Mouse (Mus musculus): ENCODE measurements around the gene Zbtb1. TPM values are rescaled to one million over a fixed set of nuclear protein-coding genes. Genes with fewer than 3 reads are reported as not detected.

Zbtb1 gene
- polyA plus RNA-seq, 1 experiment from 2014 or later: 8.7 TPM

DNA sequence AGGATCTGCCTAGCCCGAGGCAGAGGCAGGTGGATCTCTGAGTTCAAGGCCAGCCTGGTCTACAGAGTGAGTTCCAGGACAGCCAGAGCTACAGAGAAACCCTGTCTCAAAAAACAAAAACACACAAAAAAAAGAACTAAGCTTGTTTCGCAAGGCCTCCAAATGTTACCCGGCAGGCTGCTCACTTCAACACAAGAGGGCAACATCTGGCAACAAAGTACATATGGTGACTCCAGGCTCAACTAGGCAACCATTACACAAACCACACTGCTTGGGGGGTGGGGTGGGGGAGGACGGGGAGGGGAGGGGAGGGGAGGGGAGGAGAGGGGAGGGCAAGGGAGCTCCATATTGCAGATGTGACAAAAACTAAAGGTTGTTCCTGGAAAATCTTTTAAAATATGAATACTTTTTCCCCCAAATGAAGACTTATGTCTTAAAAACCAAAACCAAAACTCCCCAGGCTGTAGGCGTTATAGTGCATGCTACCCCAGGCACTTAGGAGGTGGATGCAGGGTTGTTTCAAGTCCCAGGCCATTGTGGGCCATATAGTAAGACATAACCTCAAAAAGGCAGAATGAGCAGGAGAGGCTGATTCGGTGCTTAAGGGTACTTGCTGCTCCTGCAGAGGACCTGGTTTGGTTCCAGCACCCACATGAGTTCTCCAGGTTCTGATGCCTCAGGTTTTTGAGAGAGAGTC is 24.2 kb upstream of the Zbtb1 start:
- Histone ChIP-seq H3K4me1 (ENCODE audit: control insufficient read depth, insufficient read depth, low read length) (no peaks in the 10 kb centered on the region), H3K27ac (ENCODE audit: low read length) (no peak overlapping the region), H3K4me2 (ENCODE audit: low read depth, low read length) (no peak overlapping the region), H3K27me3 (ENCODE audit: control insufficient read depth, insufficient read depth, low read length) (no peaks in the 10 kb centered on the region), H3K9ac (ENCODE audit: low read length) (no peak overlapping the region), H3K4me3 (replicated peaks; ENCODE audit: low read length) (no peak overlapping the region), H3K9me3 (replicated peaks; ENCODE audit: control insufficient read depth, low read length) (no peaks in the 10 kb centered on the region), H3K36me3 (ENCODE audit: control insufficient read depth, insufficient read depth, low read length) (no peaks in the 10 kb centered on the region)
- WGBS: 78% methylated on average over 5 of the region's 6 CpGs
- ATAC-seq (ENCODE audit: insufficient read depth, low FRiP score): no peak

GRCm38 (mm10) chr12:76349680-76350220 is 20.3 kb upstream of the Zbtb1 start:
- 83% methylated on average over 8 of the region's 8 CpGs for WGBS
- Histone ChIP-seq H3K27me3 (ENCODE audit: control insufficient read depth, insufficient read depth, low read length) (no peaks in the 10 kb centered on the region), H3K4me2 (ENCODE audit: low read depth, low read length) (no peak overlapping the region), H3K9me3 (replicated peaks; ENCODE audit: control insufficient read depth, low read length) (no peaks in the 10 kb centered on the region), H3K9ac (ENCODE audit: low read length) (no peak overlapping the region), H3K36me3 (ENCODE audit: control insufficient read depth, insufficient read depth, low read length) (peaks cover 3% of the 10 kb centered on the region; the same call in 1 of the 2 replicates), H3K27ac (ENCODE audit: low read length) (no peak overlapping the region), H3K4me1 (ENCODE audit: control insufficient read depth, insufficient read depth, low read length) (no peaks in the 10 kb centered on the region), H3K4me3 (replicated peaks; ENCODE audit: low read length) (no peak overlapping the region)
- ATAC-seq (ENCODE audit: insufficient read depth, low FRiP score): no peak

GRCm38 (mm10) chr12:76360868-76361267 is 9.2 kb upstream of the Zbtb1 start:
- Histone ChIP-seq H3K4me2 (ENCODE audit: low read depth, low read length) (no peak overlapping the region), H3K9ac (ENCODE audit: low read length) (no peak overlapping the region), H3K9me3 (replicated peaks; ENCODE audit: control insufficient read depth, low read length) (no peaks in the 10 kb centered on the region), H3K36me3 (ENCODE audit: control insufficient read depth, insufficient read depth, low read length) (no peaks in the 10 kb centered on the region), H3K27ac (ENCODE audit: low read length) (no peak overlapping the region), H3K4me3 (replicated peaks; ENCODE audit: low read length) (no peak overlapping the region), H3K4me1 (ENCODE audit: control insufficient read depth, insufficient read depth, low read length) (peaks cover 7% of the 10 kb centered on the region), H3K27me3 (ENCODE audit: control insufficient read depth, insufficient read depth, low read length) (no peaks in the 10 kb centered on the region)
- no peak for ATAC-seq (ENCODE audit: insufficient read depth, low FRiP score)
- 70% methylated on average over 1 of the region's 1 CpGs for WGBS

DNA sequence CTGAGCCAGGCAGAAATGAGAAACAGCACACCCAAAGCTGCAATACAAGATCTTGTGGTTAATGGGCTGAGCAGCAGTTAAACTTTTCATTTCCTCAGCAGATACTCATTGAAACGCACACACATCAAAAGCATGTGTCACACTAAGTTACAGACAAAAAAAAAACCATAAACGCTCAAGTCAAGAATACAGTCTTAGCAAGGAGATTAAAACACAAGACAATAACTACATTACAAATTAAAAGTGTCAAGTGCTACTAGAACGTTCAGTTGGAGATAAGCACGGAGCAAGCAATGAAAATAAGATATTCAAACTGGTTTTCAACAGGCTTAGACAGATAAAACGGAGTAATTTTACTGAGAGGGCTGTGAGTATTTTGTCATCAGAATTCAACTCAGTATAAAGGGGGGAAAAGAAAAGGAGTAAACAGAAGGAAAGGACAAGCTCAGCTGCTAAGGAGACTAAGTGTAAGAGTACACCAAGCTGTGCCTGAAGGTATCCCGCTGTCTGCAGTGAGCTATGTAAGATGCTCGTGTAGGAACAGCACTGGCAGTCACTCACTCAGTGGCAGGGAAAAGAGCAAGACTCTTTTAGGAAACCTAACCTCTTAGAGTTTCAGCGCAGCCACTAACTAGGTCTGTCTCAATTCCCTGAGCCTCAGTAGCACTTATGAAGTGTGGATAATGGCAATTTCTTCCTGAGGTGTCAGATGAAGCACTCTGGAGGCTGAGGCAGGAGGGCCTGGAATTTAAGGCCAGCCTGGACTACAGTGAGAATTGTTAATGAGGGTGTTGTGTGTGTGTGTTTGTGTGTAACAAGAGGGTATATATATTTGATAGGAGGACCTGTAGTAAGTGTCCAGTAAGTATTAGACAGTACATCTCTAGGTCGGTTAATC is 8.4 kb upstream of the Zbtb1 start:
- Histone ChIP-seq H3K9ac (ENCODE audit: low read length) (no peak overlapping the region), H3K36me3 (ENCODE audit: control insufficient read depth, insufficient read depth, low read length) (no peaks in the 10 kb centered on the region), H3K27me3 (ENCODE audit: control insufficient read depth, insufficient read depth, low read length) (no peaks in the 10 kb centered on the region), H3K4me2 (ENCODE audit: low read depth, low read length) (no peak overlapping the region), H3K9me3 (replicated peaks; ENCODE audit: control insufficient read depth, low read length) (no peaks in the 10 kb centered on the region), H3K4me3 (replicated peaks; ENCODE audit: low read length) (no peak overlapping the region), H3K4me1 (ENCODE audit: control insufficient read depth, insufficient read depth, low read length) (peaks cover 10% of the 10 kb centered on the region), H3K27ac (ENCODE audit: low read length) (no peak overlapping the region)
- ATAC-seq (ENCODE audit: insufficient read depth, low FRiP score): no peak
- WGBS: 60% methylated on average over 9 of the region's 9 CpGs

- no peaks in the 10 kb centered on the region for H3K36me3 ChIP-seq (ENCODE audit: control insufficient read depth, insufficient read depth, low read length)
- H3K9ac ChIP-seq (ENCODE audit: low read length): no peak overlapping the region
- H3K4me1 ChIP-seq (ENCODE audit: control insufficient read depth, insufficient read depth, low read length): peaks cover 16% of the 10 kb centered on the region
- no peak for ATAC-seq (ENCODE audit: insufficient read depth, low FRiP score)
- WGBS: 72% methylated on average over 9 of the region's 9 CpGs
- no peaks in the 10 kb centered on the region for H3K9me3 ChIP-seq (replicated peaks; ENCODE audit: control insufficient read depth, low read length)
- H3K4me2 ChIP-seq (ENCODE audit: low read depth, low read length): no peak overlapping the region
- H3K27ac ChIP-seq (ENCODE audit: low read length): no peak overlapping the region
- no peaks in the 10 kb centered on the region for H3K27me3 ChIP-seq (ENCODE audit: control insufficient read depth, insufficient read depth, low read length)
- no peak overlapping the region for H3K4me3 ChIP-seq (replicated peaks; ENCODE audit: low read length)
Measured at GRCm38 (mm10) chr12:76362303-76362676, 7.8 kb upstream of the Zbtb1 start.

DNA sequence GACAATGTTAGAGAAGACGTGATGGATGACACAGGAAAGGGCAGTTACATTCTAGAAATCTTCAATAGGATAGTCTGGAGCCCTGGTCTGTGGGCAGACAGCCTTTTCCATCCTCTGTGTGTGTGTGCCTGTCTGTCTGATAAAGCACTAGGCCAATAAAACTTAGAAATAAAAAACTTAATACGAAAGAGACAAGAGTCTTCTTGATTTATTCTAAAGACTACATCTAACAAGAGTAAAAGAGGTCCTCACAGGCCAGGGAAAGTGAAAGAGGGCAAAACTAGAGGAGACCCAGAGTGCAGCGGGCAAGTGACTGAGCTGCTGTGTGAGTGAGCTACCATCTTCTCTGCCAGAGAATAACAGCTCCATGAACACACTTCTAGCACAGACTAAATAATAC is 3.8 kb upstream of the Zbtb1 start:
- Histone ChIP-seq H3K4me1 (ENCODE audit: control insufficient read depth, insufficient read depth, low read length) (peaks cover 29% of the 10 kb centered on the region), H3K27ac (ENCODE audit: low read length) (no peak overlapping the region), H3K4me2 (ENCODE audit: low read depth, low read length) (no peak overlapping the region), H3K27me3 (ENCODE audit: control insufficient read depth, insufficient read depth, low read length) (no peaks in the 10 kb centered on the region), H3K36me3 (ENCODE audit: control insufficient read depth, insufficient read depth, low read length) (no peaks in the 10 kb centered on the region), H3K9ac (ENCODE audit: low read length) (no peak overlapping the region), H3K9me3 (replicated peaks; ENCODE audit: control insufficient read depth, low read length) (no peaks in the 10 kb centered on the region), H3K4me3 (replicated peaks; ENCODE audit: low read length) (no peak overlapping the region)
- ATAC-seq (ENCODE audit: insufficient read depth, low FRiP score): no peak
- 80% methylated on average over 3 of the region's 3 CpGs for WGBS

DNA sequence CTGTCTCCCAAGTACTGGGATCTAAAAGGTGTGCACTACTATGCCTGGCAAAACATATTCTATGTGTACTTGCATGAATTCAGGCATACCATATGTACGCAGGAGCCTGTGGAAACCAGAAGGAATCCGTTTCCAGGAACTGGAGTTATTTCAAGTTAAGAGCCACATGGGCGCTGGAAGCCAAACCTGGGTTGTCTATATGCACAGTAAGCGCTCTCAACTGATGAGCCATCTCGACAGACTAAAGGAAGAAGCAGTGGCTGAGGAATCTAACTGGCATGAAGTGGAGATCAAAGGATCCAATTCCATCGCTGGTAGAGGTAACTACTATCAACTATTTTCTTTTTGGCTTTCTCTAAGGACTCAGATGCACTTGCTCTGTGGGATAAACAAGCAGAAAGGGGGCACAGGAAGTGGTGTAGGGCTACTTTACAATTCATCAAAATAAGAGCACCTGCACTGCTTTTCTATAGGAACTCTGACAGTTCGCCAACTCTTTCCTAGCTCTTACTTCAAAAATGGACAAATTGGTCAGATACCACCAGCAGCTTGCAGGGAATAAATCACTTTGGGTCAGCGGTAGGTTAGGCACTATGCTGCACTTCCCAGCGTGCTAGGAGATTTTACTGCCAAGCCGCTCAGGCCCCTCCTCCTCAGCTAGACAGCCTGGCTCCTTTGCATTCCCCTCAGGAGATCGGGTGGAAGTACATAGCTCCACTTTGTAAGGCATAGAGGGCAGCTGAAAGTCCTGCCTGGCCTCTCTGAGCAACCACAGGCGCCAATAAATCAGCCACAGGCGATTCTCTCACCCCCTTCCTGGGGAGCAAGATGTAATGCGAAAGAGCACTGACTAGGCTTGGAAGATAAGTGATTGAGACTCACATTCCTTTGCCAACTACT is 2.7 kb upstream of the Zbtb1 start:
- peaks cover 33% of the 10 kb centered on the region for H3K4me1 ChIP-seq (ENCODE audit: control insufficient read depth, insufficient read depth, low read length)
- H3K4me3 ChIP-seq (replicated peaks; ENCODE audit: low read length): peak overlapping the region; percentile 96
- H3K9ac ChIP-seq (ENCODE audit: low read length): peak overlapping the region; percentile 100
- WGBS: 23% methylated on average over 14 of the region's 14 CpGs
- H3K36me3 ChIP-seq (ENCODE audit: control insufficient read depth, insufficient read depth, low read length): no peaks in the 10 kb centered on the region
- no peaks in the 10 kb centered on the region for H3K9me3 ChIP-seq (replicated peaks; ENCODE audit: control insufficient read depth, low read length)
- no peaks in the 10 kb centered on the region for H3K27me3 ChIP-seq (ENCODE audit: control insufficient read depth, insufficient read depth, low read length)
- peak overlapping the region; percentile 46 for H3K27ac ChIP-seq (ENCODE audit: low read length)
- peak overlapping the region; percentile 80 for H3K4me2 ChIP-seq (ENCODE audit: low read depth, low read length)
- no peak for ATAC-seq (ENCODE audit: insufficient read depth, low FRiP score)

GRCm38 (mm10) chr12:76368201-76368789 is 1.8 kb upstream of the Zbtb1 start:
- peak overlapping the region; percentile 100 for H3K27ac ChIP-seq (ENCODE audit: low read length)
- H3K4me1 ChIP-seq (ENCODE audit: control insufficient read depth, insufficient read depth, low read length): peaks cover 40% of the 10 kb centered on the region
- WGBS: 13% methylated on average over 9 of the region's 9 CpGs

More at GRCm38 (mm10) chr12:76368201-76368789, 1.8 kb upstream of the Zbtb1 start:
- no peak for ATAC-seq (ENCODE audit: insufficient read depth, low FRiP score)
- H3K36me3 ChIP-seq (ENCODE audit: control insufficient read depth, insufficient read depth, low read length): no peaks in the 10 kb centered on the region
- H3K4me3 ChIP-seq (replicated peaks; ENCODE audit: low read length): peak overlapping the region; percentile 96
- no peaks in the 10 kb centered on the region for H3K9me3 ChIP-seq (replicated peaks; ENCODE audit: control insufficient read depth, low read length)
- peak overlapping the region; percentile 100 for H3K9ac ChIP-seq (ENCODE audit: low read length)
- H3K27me3 ChIP-seq (ENCODE audit: control insufficient read depth, insufficient read depth, low read length): no peaks in the 10 kb centered on the region
- H3K4me2 ChIP-seq (ENCODE audit: low read depth, low read length): peak overlapping the region; percentile 80

Measured in stomach, embryonic 16.5 days (tissue).